Mouse (Mus musculus): ENCODE measurements around the gene Tfam. TPM values are rescaled to one million over a fixed set of nuclear protein-coding genes. Genes with fewer than 3 reads are reported as not detected.

The Tfam gene
- total RNA-seq, 2 experiments from 2014 or later, result 17.6 to 26.0 TPM

DNA sequence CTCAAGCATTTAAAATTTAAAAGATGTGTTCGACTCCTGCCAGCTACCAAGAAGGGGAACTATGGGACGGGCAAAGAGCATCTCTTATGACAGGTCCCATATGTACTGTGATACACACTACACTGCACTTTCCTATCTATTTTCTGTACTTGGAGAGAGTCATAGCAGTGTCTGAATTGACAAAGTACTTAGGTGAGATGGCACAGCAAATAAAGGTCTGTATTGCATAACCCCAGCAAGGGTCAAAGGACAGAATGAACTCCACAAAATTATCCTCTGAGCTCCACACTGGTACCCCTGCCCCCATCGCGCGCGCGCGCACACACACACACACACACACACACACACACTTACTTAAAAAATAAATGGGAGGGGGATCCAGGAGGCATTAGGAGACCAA lies 4.0 kb downstream of the Tfam start:
- ATAC-seq (replicated peaks; ENCODE audit: low FRiP score, poor library complexity, severe bottlenecking), result no peak

- no peak for ATAC-seq (replicated peaks; ENCODE audit: low FRiP score, poor library complexity, severe bottlenecking)
Observed at GRCm38 (mm10) chr10:71225894-71226293, 12.2 kb downstream of the Tfam start.

DNA sequence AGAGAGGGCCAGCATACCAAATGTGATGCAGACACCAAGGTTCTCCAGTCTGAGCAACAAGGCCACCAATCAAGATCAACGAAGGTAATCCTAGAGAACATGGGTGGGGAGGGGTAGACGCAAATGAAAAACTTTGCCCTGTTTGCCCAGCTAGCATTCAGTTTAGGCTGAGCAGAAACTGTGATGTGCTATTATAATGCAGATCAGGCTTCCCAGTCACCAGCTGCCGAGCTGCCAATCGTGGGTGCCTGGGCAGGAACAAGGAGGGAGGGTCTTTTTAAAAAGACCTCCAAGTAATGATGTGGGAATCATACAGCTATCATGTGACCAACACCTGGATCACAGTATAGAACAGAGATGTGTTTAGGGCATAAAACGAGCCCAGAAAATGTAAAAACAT lies 15.0 kb downstream of the Tfam start:
- no peak for ATAC-seq (replicated peaks; ENCODE audit: low FRiP score, poor library complexity, severe bottlenecking)

DNA sequence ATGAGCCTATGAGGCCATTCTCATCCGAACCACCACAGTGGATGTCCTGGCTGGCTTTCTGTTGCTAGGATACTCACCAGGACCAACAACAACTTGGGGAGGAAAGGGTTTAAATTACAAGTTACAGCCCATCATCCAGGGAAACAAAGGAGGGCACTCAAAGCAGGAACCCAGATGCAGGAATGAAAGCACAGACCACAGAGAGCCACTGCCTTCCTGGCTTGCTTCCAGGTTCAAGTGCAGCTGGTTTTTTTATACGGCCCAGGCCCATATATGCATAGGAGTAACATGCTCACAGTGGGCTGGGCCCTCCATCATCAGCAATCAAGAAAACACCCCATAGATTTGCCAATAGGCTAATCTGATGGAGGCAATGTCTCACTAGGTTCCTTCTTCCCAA lies 15.4 kb downstream of the Tfam start:
- no peak for ATAC-seq (replicated peaks; ENCODE audit: low FRiP score, poor library complexity, severe bottlenecking)

- ATAC-seq (replicated peaks; ENCODE audit: low FRiP score, poor library complexity, severe bottlenecking), result no peak
Observed at GRCm38 (mm10) chr10:71218228-71218892, 19.7 kb downstream of the Tfam start.

DNA sequence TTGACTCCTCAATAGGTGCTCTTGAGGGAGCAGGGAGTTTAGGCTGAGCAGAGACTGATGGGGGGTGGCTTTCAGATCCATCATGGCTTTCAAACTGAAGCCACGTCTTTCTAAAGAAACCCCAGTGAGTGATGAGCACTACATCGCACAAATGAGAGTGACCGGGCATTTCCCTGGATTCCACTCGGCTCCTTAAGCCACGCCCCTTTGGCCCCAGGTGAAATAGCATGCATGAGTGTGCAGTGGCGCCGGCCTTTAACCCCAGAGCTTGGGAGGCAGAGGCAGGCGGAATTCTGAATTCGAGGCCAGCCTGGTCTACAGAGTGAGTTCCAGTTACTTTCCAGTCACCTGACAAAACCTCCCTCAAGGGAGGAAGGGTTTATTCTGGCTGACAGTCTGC lies 22.1 kb downstream of the Tfam start:
- no peak for ATAC-seq (replicated peaks; ENCODE audit: low FRiP score, poor library complexity, severe bottlenecking)

DNA sequence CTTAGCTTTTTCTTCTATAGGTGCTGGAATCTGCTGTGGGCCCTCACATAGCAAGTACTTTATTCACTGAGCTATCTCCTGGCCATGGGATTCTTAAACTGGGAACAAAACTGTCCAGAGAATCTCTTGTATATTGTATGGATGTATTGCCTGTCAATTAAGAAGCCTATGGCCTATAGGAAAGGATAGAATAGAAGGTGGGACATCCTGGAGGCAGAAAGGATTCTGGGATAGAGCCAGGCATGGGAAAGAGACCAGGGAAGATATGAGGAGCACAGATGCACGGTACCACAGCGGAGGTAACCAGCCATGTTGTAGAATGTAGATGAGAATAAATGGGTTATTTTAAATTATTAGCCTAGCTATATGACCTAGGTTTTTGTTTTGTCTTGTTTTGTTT lies 36.6 kb downstream of the Tfam start:
- ATAC-seq (replicated peaks; ENCODE audit: low FRiP score, poor library complexity, severe bottlenecking), result no peak

DNA sequence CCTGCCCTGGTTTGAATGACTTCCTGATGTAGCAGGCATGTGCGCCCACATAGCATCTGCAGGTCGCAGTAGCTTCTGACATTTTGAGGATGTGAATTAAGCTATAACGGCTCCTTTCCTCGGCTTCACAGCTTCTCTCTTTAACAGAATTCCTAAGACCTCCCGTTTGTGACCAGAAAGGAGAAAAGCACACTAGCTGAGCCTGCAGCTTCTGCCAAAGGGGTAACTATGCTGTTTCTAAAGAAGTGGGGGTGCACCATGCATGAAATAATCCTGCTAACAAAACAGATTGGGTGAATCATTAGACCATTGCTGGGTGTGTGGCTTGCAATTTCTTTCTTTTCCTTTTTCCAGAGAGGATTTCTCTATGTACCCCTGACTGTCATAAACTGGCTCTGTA lies 37.1 kb downstream of the Tfam start:
- no peak for ATAC-seq (replicated peaks; ENCODE audit: low FRiP score, poor library complexity, severe bottlenecking)

GRCm38 (mm10) chr10:71198676-71199075 lies 39.4 kb downstream of the Tfam start:
- no peak for ATAC-seq (replicated peaks; ENCODE audit: low FRiP score, poor library complexity, severe bottlenecking)

- ATAC-seq (replicated peaks; ENCODE audit: low FRiP score, poor library complexity, severe bottlenecking), result no peak
Observed at GRCm38 (mm10) chr10:71197036-71197785, 40.9 kb downstream of the Tfam start.

- ATAC-seq (replicated peaks; ENCODE audit: low FRiP score, poor library complexity, severe bottlenecking), result no peak
Observed at GRCm38 (mm10) chr10:71195501-71195900, 42.6 kb downstream of the Tfam start.

- no peak for ATAC-seq (replicated peaks; ENCODE audit: low FRiP score, poor library complexity, severe bottlenecking)
Observed at GRCm38 (mm10) chr10:71194713-71195112, 43.4 kb downstream of the Tfam start.

GRCm38 (mm10) chr10:71193319-71193718 lies 44.8 kb downstream of the Tfam start:
- no peak for ATAC-seq (replicated peaks; ENCODE audit: low FRiP score, poor library complexity, severe bottlenecking)

- ATAC-seq (replicated peaks; ENCODE audit: low FRiP score, poor library complexity, severe bottlenecking), result no peak
Observed at GRCm38 (mm10) chr10:71192886-71193285, 45.2 kb downstream of the Tfam start.

GRCm38 (mm10) chr10:71188681-71189080 lies 49.4 kb downstream of the Tfam start:
- no peak for ATAC-seq (replicated peaks; ENCODE audit: low FRiP score, poor library complexity, severe bottlenecking)

DNA sequence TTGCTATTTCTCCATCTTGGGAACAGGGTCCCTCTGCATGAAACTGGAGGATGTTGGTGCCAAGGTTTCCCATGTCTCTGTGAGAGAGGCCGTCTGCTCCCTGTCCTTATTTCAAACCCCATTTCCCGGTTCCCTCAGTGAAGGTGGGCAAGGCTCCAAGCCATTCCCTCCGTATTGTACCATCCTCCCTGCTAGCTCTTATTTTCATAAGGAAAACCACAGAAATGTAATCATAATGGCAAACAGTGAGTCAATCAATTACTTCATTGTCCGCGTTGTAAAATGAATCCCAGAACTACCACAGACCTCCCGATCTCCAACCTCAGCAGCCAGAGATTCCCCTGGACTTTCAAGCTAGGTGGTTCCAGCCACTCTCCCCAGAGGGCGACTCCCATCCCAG lies 53.0 kb downstream of the Tfam start:
- no peak for ATAC-seq (replicated peaks; ENCODE audit: low FRiP score, poor library complexity, severe bottlenecking)

GRCm38 (mm10) chr10:71183339-71184031 lies 54.6 kb downstream of the Tfam start:
- no peak for ATAC-seq (replicated peaks; ENCODE audit: low FRiP score, poor library complexity, severe bottlenecking)

DNA sequence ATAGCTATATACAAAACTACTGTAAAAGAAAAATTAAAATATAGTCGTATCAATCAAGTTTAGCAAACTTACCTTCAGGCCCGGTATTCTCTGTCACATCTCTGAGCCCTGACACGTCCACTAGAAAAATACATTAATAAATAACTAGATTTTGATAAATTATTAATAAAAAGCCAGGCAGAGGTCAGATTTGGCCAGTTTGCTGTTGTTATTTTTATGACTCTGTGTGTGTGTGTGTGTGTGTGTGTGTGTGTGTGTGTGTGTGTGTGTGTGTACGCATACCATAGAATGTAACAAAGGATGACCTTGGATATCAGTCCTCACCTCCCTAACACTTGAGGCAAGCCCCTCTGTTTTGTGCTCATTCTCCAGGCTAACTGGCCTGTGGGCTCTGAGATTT lies 56.1 kb downstream of the Tfam start:
- no peak for ATAC-seq (replicated peaks; ENCODE audit: low FRiP score, poor library complexity, severe bottlenecking)

DNA sequence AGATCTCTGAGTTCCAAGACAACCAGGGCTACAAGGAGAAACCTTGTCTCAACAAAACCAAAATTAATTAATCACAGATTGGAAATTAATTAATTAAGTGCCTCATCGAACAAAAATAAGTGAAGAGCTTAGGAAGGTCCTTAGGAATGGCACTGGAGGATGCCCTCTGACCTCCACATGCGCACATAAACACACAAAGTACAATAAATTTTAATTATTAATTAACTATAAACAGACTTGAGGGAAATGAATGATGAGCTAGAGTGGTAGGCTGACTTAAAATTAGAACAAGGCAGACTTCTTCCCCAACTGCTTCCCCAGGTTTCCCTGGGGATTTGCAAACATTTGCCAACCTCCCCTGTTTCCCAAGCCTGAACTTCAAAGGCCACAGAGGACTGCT lies 57.0 kb downstream of the Tfam start:
- no peak for ATAC-seq (replicated peaks; ENCODE audit: low FRiP score, poor library complexity, severe bottlenecking)

DNA sequence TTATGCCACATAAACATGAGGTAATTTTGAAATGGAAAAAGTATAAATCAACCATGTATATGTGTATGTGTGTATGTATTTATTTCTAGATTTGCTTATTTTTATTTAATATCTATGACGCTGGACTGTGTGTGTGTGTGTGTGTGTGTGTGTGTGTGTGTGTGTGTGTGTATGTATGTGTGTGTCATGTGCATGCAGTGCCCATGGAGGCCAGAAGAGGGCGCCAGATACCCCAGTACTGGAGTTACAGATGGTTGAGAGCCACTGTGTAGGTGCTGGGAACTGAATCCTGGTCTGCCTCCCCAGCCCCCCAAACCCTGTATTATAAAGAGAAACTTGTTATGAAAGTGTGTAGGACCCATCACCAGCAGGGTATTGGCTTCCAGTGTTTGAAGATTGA lies 58.0 kb downstream of the Tfam start:
- ATAC-seq (replicated peaks; ENCODE audit: low FRiP score, poor library complexity, severe bottlenecking), result no peak

DNA sequence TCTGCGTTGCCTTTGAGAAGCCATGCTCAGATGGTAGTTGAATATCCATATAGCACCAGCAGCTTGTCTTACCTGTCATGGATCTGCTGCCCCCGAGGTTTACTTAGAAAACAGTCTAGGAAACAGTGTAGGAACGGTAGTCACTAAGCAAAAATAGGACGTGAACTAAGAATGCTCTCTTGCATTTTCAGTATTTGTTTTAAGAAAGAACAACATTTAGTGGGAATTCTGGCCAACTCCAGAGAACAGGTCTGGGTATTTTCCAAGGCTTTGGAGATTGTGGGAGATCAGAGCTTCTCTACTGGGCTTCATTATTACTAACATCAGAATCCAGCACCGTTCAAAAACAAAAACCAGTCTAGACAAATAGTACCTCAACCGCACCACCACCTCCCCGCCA lies 60.9 kb downstream of the Tfam start:
- ATAC-seq (replicated peaks; ENCODE audit: low FRiP score, poor library complexity, severe bottlenecking), result no peak

All from erythroid progenitor cell, adult 5-6 weeks (primary cell).